Mouse (Mus musculus) frontal cortex, postnatal 25 days (tissue): ENCODE measurements around the gene Ttc28.

Experiments
- DNase-seq, 2 experiments: peaks; one replicate each; pipeline ENCODE4 v3.0.0; 2022; ENCODE audit warnings: low spot score in 2 of 2

The Ttc28 gene

GRCm38 (mm10) chr5:111007136-111007500 lies 127.5 kb downstream of the Ttc28 start:
- no peak for DNase-seq

- DNase-seq = no peak
Observed at GRCm38 (mm10) chr5:111007900-111008299, 128.3 kb downstream of the Ttc28 start.

DNA sequence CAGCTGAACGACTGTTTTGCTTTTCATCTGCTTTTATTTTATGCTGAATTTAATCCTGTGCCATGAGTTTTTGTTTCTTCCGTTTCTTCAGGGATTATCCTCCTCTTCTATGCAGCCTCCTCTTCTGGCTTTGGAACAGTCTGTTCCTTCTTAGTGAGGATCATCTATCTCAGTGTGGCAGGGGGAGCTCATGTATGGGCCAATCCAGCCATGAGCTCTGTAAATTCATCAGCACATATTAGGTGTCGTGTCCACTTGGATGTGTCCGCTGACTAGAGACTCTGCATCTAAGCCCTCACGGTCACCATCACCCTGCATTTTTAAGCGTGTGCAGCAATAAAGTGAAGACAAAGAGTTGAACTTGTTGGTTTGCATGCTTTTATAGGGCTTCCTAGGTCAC lies 128.8 kb downstream of the Ttc28 start:
- DNase-seq = no peak

- no peak for DNase-seq
Observed at GRCm38 (mm10) chr5:111011271-111011670, 131.7 kb downstream of the Ttc28 start.

GRCm38 (mm10) chr5:111012064-111012463 lies 132.5 kb downstream of the Ttc28 start:
- no peak for DNase-seq

DNA sequence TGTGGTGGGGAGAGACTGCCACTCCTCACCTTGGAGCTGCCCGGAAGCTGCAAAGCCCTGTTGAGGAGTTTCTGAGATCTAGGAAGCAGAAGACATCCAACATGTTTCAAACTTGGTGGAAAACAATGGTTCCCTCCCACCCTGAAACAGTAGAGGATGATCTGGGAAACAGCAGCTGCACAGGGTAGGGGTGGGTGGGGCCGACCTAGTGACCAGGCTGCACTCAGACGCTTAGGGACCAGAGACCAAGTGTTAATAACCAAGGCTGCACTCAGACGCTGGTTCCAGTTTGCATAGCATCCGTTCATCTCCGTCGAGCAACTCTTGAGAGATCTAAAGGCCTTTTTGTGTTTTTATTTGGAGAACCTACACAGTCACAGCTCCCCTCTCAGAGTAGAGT lies 133.0 kb downstream of the Ttc28 start:
- no peak for DNase-seq

DNA sequence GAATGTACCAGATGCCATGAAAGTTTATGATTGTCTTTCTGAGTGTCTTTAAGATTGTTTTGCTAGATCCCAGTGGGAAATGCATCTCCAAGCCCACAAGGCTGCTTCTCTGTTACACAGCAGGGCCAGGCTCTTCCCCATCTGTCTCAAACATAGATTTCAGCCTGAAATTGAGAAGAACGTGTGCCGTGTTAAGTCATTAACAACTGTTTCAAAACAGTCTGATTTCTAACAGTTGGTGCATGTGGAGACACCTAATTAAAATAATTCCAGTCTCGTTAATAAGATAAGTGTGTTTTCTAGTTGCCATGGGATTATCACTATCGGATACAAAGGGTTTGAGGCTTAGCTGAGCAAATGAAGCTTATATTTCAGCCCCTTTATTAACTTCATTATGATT lies 135.4 kb downstream of the Ttc28 start:
- no peak for DNase-seq

- DNase-seq = no peak
Observed at GRCm38 (mm10) chr5:111017319-111017718, 137.7 kb downstream of the Ttc28 start.

DNA sequence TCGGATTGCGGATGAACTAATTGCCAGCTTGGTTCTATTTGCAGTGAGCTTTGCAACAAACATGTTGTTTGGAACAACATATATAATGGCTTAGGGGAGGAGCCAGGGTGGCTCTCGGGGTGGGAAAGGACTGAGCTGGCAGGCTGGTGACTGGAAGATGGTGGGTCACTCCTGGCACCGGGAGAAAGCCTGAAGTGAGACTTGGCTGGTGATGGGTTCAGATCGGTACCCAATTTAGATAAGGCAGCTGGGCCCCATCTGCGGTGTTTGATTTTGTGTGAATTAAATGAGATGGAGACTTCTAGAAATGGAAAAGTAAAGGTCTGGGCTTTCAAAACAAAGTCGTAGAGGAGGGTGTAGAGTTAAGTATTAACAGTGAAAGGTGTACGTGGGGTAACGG lies 142.7 kb downstream of the Ttc28 start:
- no peak for DNase-seq

DNA sequence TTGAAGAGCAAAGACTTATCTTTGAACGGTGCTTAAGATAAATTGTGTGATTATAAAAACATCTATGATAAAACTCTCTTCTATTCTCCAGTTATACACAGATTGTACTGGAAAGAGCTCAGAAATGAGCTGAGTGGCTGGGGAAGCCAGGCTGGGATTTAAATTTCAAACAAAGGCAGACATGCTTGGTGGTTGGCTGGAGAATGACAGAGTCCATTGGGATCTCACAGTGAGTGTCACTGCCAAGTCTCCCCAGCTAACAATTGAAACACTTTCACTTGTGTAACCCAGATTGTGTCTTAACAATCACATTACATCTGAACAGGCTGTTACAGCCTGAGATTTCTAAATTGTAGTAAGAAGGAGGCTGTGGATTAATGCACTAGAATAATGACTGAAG lies 143.3 kb downstream of the Ttc28 start:
- DNase-seq = no peak

GRCm38 (mm10) chr5:111024621-111025020 lies 145.0 kb downstream of the Ttc28 start:
- no peak for DNase-seq

GRCm38 (mm10) chr5:111025476-111025875 lies 145.9 kb downstream of the Ttc28 start:
- no peak for DNase-seq

GRCm38 (mm10) chr5:111026209-111026608 lies 146.6 kb downstream of the Ttc28 start:
- DNase-seq = no peak

DNA sequence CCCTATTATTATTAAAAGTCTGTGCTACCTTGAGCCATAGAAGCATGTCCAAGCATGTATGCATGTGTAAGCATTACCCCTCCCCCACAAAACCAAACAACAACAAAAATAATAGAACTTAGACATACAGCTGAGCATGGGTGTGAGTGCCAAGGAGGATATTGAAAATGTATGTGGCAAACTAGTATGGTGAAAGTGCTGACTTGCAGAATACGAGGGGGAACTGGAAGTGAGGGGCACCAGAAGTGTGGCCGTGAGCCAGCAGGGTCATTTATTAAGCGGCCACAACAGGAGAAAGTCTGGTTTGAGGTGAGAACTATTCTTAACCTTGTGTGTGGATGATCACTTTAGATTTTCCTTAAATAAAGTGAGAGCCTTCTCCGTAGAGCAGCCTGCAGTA lies 148.7 kb downstream of the Ttc28 start:
- DNase-seq = no peak

GRCm38 (mm10) chr5:111028952-111029351 lies 149.3 kb downstream of the Ttc28 start:
- DNase-seq = no peak

DNA sequence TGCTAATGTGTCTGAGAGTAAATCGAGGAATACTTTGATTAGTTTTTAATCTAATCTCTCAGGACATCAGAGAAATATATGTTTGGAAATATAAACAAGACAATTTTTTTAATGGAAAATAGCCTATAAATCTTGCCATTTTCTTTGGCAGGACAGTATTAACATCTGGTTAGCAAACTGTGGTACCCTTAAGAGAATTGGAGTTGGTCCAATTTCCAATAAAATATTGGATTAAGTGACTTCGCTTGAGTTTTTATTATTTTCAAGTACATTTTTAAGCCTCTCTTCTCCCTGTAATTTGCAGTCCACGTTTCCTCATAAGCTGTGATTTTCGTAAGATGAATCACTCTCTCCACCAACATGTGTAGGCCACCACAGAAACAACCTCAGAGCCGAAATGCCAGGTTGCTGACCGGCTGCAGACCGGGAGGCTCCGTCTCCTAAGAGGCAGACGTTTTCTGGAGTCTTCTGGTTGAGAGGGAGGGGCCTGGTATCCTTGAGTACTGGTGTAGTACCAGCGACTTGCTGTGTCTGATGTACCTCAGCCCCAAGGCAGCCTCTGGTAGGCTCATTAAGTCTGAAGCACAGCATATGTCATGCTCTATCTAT lies 153.2 kb downstream of the Ttc28 start:
- no peak for DNase-seq

GRCm38 (mm10) chr5:111033489-111033888 lies 153.9 kb downstream of the Ttc28 start:
- DNase-seq = no peak

DNA sequence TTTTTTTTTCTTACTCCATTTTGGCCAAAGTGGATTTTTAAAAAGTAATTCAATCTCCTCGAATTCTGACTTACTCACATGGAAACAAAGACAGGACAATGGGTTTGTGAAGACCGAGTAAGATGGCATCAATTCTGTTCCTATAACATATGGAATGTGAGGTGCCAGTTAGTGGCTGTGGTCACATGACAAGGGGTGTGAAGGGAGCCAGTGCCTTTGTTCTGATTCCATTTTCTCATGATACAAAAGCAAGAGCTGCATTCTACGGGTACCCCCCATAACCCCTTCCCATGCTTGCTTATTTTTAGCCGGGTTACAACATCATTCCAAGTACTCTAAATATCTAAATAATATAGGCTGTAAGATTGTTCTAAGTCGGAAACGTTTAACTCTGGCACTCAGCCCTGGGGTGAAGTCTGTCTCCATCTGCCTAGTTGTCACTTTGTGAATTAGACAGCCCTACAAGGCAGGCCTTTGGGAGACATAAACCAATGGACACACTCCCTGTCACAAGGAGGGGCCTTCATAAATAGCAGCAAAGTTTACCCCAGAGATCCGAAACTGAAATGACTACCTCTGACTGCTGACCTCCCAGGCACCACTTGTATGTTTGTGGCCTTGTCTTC lies 157.6 kb downstream of the Ttc28 start:
- no peak for DNase-seq

DNA sequence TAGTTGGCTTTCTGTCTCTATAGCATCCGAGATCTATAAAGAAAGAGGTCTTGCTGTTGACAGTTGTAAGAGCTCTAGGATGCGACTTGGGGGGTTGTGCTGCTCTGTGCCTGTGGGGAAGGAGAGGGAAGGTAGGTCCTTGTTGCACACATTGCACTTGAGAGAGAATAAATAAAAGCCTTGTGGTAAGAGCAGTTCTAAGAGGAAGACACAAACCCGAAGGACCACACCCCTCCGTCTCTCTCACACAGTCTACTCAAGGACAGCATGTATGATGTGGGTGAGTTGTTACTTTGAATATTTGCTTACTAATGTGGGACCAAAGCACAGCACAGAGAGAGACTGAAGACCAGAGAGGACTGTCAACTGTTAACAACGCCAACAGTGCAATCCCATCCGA lies 160.2 kb downstream of the Ttc28 start:
- no peak for DNase-seq

DNA sequence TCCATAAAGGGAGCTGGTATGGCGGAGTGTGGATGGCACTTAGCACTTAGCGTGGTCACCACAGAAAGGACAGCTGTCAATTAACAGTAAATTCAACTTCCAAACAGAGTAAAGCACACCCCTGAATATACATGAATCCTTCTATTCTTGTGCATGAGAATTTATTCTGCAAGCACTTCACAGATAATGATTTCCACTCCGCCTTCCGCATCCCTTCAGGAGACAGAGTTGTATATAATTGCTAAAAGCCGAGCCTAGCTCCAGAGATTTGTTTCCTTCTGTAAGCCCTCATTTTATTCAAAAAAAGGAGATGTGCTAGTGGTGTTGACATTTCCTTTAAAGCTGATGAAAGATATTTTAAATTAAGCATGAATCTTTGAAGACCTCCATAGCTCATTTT lies 162.3 kb downstream of the Ttc28 start:
- DNase-seq = no peak

GRCm38 (mm10) chr5:111044193-111044592 lies 164.6 kb downstream of the Ttc28 start:
- DNase-seq = no peak

- no peak for DNase-seq
Observed at GRCm38 (mm10) chr5:111046359-111046758, 166.8 kb downstream of the Ttc28 start.

DNA sequence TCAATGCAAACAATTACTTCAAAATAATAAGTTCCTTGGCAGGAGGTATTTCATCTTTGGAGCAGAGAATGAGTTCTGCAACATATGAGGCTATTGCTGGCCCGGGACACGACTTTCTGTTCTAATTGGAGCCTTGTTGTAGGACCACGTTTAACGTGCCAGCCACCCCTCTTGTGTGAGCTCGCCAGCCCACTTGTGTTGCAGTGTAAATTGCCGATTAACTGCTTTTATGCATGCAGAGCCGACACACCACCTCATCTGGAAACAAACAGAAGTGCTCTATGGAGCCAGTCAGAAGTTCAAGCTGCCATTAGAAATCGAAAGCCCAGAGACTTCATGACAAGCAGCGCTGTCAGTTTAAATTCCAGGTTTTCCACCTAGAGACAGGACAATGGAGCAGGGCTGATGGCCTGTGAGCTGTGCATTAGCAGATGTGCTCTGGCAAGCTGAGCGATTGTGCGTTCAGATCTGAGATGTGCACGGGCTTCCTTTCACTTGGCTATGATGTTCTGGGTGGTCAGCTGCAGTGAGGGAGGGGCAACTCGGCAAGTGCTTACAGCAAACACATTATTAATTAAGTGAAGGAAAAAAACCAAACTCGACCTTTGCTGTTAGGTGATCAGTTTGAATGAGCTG lies 167.4 kb downstream of the Ttc28 start:
- DNase-seq = no peak

GRCm38 (mm10) chr5:111048036-111048435 lies 168.4 kb downstream of the Ttc28 start:
- DNase-seq = no peak
